Mouse (Mus musculus) spleen, adult 18-20 months (tissue): ENCODE results near the gene Kat2b.
"Not testable (repeated sequence)": the region's sequence is repeated elsewhere in the genome, so short reads cannot be mapped to it uniquely, and the experiment has no call there.

Experiments used
- DNase-seq, 2 experiments: peaks; one replicate each; pipeline ENCODE4 v3.0.0; 2022; ENCODE audit warnings: mixed read lengths in 2 of 2

Gene Kat2b

DNA sequence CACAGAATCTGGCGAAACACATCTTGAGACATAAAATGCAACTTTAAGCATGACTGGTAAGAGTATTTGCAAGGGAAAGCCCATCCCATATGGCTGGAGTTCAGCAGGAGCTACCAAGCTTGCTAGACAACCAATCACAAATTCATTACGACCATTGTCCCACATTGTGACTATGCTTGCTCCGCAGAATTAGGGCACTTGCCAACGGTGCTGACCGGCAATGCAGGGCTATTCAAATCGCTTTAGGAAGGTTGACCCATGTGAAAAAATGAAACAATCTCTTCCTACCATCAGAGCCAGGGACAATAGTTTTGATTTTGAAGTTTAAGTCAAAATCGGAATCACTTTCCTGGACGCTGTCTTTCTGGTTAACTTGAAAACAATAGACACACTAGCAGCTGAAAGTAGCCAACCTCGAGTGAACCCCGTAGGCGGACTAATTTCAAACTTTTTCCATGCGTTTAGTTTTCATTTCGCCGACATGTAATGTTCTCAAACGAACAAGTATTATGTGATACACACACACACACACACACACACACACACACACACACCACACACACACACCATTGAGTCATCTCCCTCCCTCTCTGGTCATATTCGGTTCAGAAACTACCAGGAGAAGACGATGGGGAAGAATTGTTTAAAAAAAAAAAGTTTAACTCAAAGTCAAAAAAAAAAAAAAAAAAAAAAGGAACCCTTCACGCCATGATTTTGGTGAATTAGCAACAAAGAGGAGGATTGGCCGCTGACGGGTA is at the start of gene Kat2b:
Gene Kat2b, plus strand, starts transcription at position 701 of the 758 bp plus-strand sequence.
- peak in 1 of 2 experiments; percentile 19 for DNase-seq

DNA sequence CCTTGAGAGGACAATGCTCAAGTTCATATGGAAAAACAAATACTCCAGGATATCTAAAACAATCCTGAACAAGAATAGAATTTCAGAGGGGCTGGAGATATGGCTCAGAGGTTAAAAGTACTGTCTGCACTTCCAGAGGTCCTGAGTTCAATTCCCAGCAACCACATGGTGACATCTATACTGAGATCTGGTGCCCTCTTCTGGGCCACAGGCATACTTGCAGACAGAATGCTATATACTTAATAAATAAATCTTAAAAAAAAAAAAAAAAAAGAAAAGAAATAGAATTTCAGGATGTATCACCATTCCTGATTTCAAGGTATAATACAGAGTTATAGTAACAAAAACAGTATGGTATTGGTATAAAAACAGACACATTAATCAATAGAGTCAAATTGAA is 47.3 kb upstream of the Kat2b start:
- no peak for DNase-seq

DNA sequence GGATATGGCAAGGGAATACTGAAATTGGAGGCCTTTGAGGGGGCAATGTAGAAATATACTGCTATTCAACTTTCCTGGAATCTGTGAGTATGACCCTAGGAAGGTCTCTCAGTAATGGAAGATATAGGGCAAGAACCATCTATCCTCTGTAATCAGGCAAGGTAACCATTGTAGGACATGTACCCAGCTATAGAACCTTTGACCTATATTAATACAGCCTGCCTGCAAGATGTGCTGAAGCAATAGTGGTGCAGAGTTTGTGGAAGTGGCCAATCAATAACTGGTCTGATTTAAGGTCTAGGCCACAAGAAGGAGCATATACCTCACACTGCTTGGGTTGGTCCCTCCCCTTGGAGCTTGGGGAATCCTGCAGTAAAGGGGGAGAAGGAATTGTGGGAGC is 46.2 kb upstream of the Kat2b start:
- no peak for DNase-seq

DNA sequence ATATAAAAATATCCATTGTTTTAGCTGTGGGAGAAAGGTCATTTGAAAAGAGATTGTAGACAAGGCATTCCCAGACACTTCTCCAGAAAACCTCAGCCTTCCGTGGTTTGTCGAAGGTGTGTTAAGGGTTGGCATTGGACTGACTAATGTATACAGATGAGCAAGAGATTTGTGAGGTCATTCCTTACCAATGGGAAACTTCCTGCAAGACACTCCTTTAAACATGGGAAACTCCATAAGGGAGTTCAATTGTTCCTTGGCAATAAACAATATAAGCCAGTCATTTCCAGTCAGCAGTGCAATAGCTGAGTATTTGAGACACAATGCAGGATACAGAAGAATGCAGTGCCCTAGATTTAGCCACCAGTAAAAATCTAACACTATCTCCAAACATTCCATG is 38.6 kb upstream of the Kat2b start:
- DNase-seq = no peak

DNA sequence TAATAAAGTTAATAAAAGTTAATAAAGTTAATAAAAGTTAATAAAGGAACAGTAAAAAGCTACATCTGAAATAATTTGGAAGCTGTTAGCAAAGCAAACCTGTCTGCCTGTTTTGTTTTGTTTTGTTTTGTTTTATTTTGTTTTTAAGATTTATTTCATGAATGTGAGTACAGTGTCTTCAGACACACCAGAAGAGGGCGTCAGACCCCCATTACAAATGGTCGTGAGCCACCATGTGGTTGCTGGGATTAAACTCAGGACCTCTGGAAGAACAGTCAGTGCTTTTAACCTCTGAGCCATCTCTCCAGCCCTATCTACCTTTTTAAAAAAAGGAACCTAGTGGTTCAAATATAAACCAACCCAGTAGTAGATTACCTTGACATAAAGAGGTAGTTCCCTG is 35.5 kb upstream of the Kat2b start:
- DNase-seq = no peak

DNA sequence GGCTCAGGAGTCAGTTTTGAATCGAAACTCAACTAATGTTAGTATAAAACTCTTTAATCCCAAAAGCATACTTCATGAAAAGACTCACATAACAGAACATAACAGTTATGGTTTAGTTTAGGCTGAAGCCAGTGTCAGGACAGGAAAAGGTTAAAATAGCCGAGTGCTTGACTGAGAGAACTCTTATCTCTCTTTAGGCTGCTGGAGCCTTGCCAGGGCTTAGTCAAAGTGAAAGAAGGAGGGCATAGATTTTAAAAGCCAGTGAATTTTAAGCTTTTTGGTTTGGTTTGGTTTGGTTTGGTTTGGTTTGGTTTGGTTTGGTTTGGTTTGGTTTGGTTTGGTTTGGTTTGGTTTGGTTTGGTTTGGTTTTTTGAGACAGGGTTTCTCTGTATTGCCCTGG is 34.2 kb upstream of the Kat2b start:
- no peak for DNase-seq

DNA sequence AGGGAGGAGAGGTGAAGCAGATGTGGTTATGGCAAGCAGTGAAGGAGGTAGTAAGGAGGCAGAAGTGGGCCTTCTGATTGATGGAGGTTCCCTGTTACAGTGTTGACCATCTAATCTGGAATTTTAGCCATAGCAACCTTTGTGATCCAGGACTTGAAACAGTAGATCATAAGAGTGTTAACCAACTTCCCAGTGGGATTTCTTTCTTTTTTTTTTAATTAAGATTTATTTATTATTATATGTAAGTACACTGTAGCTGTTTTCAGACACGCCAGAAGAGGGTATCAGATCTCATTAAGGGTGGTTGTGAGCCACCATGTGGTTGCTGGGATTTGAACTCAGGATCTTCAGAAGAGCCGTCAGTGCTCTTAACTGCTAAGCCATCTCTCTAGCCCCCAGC is 27.3 kb upstream of the Kat2b start, which contains the start of gene Pp2d1:
Gene Pp2d1, minus strand, starts transcription at position 101 of the 400 bp plus-strand sequence.
- not testable (repeated sequence) for DNase-seq

DNA sequence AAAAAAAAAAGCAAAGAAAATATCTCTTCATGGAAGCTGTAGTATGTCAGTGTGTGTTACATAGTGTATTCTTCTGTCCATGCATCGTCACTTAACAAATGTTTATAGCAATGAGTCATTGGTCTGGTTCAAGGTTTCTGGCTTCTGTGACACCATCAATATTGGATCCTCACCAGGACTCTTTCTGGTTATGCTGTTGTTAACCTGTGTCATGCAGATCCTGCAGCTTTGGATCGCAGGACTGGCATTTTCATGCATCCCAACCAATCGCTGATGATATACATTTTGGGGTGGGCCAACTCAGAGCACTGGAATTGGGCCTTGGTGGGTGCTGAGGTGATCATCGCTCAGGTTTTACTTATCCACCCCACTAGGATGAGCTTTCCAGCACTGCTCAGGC is 24.1 kb upstream of the Kat2b start:
- no peak for DNase-seq

DNA sequence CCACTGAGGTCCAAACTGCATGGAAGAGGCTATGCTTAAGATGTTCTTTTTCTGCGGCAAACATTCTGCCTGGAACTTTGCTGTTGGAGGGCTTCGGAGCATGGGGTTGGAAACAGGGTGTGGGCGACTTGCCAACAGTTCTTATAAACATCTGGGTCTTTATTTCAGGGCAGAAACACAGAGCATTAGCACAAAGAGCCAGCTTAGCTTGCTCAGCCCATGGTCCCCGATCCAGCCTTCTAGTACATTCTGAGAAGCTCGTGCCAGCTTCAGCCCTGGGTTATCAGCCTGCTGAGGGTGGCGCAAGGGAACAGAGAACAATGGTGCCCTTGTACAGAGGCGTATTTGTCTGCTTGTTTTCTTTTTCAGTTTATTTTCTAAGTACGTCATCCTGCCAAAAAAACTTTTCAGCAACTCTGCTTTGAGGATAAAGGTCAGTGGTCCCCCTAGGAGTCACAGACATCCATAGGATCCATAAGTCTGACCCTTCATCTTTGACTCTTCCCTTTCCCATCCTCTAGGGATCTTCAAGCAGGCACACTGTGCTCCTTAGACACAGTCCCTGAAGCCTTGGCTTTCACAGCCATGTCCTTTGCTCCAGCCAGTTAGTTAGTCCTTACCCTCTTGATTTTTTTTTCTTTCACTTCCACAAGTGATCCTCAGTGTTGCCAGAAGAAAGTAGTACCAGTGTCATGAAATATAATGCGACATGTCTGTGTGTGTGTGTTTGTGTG is 22.9 kb upstream of the Kat2b start:
- no peak for DNase-seq

DNA sequence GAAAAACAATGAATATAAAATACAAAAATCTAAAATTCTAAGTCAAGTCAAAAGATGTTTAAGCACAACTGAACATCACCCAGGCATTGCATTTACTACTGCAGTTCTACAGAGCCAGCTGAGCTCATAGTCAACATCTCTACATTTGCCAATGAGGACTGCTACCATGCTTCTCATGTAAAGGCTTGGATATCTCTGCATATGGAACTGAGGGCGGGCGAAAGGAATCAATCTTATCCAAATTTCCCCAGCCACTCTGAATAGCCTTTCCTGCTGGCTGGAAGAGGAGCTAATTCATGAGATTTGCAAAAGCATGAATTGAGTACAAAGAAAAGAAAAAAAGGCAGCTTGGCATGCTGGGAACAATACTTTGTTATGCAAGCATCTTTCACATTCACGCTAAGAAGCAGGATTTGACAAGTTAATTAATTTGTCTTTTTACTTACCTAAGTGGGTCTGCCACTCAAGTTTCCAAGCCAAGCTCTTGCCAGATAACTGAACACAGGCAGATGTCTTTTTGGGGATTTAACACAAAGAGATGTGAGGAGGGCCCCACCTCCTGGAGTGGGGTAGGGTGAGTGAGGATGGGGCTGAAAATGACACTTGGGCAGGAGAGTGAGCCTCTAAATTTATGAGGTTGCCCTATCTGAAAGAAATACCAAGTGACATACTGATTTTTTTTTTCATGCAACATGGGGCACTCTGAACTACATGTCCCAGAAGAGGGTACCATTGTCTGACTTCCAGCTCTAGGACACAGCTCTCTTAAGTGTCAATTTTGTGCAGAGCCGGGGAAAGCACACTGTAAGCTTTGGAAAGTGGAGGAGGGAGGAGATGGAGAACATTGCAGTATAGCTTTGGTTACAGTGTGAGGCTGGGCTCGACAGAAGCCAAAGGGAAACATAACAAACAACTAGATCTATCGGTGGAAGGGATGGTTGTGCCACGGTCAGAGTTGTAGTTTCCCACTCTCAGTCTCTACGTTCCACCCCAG is 15.1 kb upstream of the Kat2b start:
- no peak for DNase-seq

DNA sequence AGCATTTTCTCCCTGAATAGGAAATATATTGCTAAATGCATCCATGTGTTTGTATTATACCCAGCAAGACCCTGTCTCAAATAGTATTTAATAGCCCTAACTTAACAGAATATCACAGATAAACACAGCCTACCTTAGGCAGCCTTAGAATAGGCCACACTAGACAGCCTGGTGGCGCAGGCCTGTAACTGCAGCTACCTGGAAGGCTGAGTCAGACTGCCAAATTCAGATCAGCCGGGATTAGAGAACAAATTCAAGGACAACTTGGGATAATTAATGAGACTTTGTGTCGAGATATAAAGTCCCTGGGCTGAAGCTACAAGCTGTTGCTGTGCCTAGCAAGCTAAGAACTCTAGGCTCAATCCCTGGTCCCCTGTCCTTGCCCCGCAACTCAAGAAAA is 12.6 kb upstream of the Kat2b start:
- DNase-seq = no peak

DNA sequence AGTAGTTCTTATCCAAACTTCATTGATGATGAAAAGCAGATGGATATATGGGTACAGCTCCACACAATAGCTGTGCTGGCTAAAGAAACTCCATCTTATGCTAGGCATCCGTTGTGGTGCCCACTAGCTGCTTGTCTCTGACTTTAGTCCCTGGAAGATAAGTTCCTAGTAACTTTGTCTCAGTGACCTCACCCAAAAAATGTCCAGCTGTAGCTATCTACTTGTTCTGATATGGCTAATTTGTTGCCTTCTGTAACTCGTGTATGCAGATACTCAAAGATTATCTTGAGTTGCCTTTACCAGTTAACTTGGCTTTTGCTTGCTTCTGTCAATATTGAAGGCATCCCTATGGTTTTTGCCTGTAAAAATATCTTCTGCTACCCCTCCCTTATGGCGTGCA is 11.8 kb upstream of the Kat2b start:
- DNase-seq = no peak

DNA sequence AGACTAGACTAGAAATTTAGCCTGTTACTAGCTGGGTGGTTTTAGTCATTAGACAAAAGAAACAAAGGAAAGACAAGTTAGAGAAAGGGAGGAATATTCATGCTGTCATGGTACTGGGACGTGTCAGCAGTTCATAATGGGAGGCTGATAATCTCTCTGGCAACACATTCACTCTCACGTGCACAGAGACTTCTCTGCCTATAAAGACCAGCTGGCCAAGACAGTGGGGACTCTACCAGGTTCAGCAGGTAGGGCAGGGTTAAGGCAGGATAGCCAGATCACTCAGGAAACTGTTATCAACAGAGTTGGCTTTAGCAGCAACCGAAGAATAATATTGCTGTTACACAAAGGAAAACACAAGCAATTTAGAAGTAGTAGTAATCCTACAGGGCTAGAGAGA is 9.2 kb upstream of the Kat2b start:
- no peak for DNase-seq

DNA sequence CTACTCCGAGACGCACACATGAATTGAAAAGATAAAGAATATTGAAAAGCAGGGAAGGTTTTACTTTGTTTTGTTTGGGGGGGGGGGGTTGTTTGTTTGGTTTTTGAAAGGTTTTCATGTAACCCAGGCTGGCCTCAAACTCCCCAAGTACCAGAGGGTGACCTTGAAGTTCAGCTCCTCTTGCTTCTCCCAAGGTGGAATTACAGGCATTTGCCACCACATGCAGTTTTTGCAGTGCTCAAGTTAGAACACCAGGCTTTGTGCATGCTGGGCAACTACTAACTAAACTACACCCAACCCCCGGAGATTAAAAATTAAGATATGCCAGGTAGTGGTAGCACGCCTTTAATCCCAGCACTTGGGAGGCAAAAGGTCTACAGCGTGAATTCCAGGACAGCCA is 7.0 kb upstream of the Kat2b start:
- no peak for DNase-seq

DNA sequence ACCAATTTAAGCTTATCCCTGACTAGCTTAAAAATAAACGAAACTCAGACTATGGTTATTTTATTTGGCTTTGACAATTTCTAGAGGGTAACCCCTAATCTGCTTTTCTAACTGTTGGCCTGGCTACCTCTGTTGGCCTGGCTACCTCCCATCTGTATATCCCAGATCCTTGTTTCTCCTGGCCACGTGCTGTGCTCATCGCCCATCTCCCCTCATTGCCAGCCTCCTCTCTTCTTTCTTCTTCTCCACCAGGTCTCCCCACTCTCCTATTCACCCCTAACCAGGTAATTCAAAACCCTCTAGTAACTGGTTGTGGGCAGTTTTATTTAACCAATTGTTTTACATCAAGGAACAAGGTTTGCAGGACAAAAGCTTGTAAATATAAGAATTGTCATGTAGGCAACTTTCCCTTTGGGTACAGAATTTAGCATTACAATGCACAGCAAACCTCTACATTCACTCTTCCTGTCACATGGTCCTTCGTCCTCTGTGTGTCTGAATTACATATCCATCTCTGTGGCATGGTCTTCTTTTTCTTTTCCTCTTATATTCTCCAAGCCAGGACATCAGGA is 5.1 kb upstream of the Kat2b start:
- no peak for DNase-seq

DNA sequence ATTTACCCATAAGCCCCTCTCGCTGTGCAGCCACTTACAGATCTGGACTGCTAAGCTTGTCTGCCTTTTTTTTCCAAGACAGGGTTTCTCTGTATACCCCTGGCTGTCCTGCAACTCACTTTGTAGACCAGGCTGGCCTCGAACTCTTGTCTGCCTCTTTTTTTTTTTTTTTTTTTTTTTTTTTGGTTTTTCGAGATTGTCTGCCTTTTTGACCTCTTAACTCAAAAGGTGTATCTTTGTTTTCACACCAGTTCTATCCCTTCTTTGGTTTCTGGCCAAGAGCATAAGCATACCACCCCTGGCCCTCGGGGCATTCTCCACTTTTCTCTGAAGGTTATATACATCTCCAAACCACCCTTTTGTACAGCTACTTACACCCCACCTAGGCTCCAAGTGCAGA is 1.8 kb upstream of the Kat2b start:
- DNase-seq = no peak

DNA sequence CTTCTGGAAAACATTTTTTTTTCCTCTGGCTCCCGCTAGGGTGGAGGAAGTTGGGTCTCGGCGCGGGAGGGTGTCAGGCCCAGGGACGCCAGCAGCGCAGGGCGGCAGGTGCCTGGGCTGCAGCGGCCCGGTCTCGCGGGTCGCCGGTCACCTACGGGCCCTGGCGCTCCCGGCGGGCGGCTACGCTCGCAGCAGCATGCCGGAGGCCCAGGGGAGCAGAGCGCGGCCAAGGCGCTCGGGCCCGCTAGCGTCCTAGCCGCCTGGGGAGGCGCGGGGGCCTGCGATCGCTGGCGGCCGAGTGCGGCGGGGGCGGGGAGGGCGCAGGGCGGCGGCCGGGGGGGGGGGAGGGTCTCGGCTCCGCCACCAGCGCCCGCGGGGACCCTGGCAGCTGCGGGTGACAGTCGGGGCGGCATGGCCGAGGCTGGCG is 271 bp downstream of the Kat2b start:
- peak; percentile 61 to 70 for DNase-seq

DNA sequence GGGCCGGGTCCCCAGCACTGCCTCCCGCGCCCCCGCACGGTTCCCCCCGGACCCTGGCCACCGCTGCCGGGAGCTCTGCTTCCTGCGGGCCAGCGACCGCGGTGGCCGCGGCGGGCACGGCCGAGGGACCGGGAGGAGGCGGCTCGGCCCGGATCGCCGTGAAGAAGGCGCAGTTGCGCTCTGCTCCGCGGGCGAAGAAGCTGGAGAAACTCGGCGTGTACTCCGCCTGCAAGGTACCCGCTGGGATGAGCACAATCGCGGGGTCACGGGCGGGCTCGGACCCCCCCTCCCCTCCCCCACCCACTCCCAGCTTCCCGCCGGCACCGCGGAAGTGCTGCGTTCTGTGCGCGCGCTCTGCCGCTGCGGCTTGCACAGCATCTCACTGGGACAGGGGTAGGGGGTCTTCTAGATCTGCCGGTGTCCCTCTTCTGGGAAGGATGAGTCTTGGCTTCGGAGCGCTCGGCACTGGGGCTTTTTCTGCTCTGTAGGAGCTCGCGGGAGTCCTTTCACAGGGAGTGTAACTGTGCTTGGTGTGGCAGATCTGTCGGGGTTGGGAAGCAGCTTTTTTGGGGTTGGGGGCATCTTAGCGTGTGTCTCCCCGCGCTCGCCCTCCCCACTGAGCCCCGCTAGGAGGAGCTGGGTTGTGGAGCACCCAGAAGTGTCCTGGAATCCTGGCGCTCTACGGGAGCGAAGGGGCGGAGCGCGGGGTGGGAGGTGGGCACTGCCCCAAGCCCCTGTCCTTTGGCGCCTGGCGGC is 863 bp downstream of the Kat2b start:
- DNase-seq = peak; percentile 54 to 71

DNA sequence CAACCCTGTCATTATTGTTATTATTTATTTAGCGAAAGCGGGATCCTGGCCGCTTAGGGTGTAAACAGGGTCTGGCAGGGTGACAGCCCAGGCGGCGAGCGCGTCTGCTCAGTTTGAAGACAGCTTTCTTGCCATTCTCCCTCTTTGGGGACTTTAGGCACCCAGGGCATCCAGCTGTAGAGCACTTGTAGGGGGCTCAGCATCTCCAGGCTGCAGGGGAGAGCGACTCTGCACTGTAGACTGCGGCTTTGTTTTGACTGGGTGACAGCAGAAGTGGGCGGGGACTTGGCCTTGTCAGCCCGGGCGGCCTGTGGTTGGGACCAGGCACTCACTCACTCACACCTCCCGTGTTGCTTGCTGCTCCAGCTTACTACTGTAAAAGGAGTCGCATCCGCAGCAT is 1.5 kb downstream of the Kat2b start:
- DNase-seq = peak; percentile 74 to 79

DNA sequence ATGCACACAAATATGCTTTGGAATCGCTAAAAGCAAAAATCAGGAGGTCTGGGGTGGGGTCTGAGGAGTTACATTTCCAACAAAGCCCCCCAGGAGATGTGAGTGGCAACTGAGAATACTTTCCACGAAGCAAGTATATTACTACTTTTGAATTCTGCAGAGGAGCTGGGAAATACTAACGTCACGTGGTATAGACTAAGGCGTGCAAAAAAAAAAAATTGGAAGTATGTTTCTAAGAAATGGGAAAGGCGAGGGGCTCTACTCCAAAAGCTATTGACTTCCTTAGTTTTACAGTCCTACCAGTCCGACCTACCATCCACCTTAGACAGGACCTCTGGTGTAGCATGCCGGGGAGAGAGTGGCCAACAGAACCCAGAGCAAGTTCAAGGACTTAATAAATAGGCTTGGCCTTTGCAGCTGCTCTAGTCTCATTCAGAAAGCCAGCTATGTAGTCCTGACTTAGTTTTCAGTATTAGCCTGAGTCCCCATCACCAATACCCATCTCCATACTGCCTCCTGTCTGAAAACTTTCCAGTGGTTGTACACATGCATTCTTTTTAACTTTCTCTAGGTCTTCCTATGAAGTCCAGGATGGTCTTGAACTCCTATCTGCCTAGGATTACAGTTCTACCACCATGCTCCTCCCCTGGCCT is 2.2 kb downstream of the Kat2b start:
- DNase-seq = no peak

DNA sequence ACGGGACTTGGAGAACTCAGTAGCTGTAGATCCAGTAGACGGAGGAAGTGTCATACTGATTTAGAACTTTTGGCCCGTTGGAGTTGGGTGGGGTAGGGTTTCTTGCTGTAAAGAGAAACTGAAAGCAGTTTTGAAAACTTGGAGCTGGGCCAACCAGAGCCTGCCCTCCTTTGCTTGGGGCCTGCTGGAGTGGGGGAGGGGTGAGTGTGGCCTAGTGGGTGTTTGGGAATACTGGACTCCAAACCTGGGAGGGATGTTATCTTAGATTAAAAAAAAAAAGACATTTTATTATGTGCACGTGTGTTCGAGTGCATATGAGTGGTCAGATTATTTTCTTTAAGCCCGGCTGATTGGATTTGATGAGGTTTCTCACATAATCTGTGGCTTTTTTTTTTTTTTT is 3.2 kb downstream of the Kat2b start:
- DNase-seq = peak; percentile 47 to 66
